Mouse (Mus musculus) thymus, adult 18-20 months (tissue): Measurements from ENCODE around the gene Fto.

Experiments
- DNase-seq, 2 experiments: peaks; one replicate each; pipeline ENCODE4 v3.0.0; 2022; ENCODE audit warnings: mixed read lengths in 2 of 2

Fto gene

DNA sequence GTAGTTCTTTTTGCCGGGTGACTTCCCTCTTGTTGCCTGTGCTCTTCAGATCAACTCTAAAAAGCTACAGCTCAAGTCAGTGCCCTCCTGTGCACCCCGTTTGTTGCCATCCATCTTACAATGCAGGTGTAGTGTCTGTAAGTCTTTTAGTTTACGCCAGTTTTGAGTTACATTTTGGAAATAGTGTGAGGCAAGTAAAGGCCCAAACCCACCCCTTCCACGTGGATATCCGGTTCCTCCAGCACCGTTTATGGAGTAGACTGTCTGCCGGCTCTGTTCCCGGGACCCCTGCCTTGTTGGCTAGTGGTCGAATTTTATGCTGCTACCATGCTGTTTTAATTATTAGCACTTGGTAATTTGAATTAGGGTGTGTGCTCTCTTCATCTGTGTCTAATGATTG, 46.2 kb downstream of the Fto start:
- DNase-seq = no peak

DNA sequence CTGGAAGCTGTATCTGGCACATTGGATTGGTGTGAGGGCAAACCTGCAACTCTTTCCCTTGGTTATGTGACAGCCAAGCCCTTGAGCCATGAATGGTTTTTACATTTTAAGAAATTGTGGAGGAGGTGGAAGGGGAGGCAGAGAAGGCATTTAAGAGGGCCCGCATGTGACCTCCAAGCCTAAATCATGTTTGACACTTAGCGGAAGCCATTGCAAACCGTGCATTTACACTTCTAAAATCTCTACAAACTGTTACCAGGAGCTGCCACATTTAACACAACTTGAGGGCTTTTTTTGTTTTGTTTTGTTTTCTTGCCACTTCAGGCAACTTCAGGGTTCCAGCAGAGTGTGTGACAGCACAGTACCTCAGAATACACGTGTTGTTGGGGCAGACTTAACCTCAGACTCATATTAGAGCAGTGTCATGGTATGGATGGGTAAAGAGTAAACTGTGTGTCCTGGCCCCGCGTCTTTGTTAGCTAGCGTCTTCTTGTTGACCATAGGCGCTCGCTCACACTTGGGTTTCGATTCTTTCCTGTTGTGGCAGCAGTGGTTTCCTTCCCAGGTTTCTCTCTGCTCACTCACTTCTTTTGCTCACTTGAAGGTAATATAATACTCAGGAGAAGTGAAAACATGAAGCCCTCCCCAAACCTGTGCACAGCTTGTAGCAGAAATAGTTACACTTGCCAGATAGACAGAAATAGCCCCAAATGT, 47.5 kb downstream of the Fto start:
- no peak for DNase-seq

DNA sequence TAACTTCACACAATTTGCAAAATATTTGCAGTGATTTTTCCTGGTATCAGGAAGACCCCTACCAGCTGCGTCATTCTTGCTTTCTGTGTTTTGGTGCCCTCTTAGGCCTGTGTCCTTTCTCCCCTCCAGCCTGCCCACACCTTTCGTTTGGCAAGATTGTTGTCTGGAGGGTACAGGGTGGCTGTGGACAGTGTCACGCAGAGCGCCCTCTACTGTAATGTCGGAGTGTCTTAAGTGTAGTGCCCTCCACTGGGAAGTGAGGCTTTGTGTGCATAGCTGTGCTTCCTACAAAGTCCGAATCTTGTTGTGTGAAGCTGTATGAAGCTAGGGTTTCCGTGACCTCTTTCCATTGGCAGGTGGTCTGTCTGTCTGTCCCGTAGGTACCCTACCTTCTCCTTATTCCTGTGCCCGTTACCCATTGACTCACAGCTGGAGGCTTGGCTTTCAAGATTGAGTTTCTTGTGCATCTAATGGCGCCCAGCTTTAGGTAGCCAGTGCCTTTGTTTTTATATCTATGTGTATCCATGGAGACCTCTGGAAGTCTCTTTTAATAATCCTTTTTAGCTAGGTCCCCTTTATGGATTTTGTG, 50.0 kb downstream of the Fto start:
- DNase-seq = no peak

DNA sequence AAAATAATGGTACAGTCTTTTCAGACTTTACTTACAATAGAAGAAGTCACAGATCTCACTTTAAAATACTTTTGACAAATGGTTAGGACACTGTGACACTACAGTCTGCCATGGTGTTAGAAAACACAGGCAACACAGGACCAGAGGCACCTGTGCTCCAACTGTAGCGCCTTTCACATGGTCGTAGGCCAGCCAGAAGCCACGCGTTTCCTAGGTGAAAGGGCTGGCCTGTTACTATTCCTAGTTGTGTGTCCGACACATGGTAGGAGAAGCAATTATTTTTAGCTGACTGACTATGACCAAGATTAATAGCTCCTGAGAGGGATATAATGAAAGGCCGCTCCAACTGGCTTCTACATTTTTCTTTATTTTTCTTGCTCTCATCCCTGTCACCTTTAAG, 50.9 kb downstream of the Fto start:
- no peak for DNase-seq

DNA sequence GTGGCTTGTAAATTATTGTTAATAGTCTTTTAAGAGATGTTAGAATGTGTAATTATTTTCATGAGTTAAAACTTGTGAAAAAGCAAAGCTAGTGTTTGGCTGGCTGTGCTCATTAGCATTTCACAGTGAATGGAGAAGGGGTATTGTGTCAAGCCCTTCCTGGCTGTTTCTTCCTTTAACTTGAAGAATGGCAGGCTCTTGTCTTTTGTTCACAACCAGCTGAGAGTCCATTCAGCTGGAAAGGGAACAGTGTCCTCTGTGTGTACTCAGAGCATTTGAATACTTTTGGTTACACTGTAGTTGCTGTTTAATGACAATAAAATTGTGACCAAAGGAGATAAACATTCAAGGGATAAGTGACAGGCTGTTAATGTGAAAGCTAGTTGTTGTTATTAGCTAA, 52.5 kb downstream of the Fto start:
- DNase-seq = no peak

DNA sequence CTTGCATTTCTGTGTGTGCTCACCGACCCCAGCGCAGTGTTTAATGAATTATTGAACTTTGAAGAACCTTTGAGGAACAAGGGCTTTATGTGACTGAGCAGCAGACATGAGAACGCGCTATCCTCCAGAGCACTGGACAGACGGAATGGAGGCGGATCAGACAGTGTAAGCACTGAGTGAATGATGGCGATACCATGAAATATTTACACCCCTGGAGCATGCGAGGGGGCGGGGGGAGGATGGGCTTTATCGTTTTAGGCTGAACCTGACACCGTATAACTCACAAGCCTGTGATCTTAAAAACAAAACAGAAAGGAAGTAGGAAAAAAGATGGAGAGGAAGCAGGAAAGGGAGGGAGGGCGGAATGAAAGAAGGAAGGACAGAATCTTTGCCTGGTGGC, 57.6 kb downstream of the Fto start:
- DNase-seq = no peak

DNA sequence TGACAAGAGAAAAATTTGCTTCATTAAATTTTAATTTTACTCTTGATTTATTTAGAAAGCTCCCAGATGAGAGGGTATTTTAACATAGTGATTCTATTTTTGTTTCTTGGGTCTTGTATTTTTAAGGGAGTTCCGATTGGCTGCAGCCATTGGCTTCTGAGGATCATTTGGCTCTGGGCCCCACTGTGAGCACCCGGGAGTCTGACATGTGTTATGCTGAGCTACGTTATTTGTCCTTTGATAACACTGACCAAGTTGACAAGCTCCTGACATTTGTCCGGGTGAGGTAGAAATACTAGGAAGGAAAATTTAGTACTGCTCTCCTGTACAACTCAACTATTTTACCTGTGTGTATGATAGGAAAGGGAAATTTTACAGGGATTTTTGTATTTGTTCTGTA, 58.7 kb downstream of the Fto start:
- DNase-seq = no peak

DNA sequence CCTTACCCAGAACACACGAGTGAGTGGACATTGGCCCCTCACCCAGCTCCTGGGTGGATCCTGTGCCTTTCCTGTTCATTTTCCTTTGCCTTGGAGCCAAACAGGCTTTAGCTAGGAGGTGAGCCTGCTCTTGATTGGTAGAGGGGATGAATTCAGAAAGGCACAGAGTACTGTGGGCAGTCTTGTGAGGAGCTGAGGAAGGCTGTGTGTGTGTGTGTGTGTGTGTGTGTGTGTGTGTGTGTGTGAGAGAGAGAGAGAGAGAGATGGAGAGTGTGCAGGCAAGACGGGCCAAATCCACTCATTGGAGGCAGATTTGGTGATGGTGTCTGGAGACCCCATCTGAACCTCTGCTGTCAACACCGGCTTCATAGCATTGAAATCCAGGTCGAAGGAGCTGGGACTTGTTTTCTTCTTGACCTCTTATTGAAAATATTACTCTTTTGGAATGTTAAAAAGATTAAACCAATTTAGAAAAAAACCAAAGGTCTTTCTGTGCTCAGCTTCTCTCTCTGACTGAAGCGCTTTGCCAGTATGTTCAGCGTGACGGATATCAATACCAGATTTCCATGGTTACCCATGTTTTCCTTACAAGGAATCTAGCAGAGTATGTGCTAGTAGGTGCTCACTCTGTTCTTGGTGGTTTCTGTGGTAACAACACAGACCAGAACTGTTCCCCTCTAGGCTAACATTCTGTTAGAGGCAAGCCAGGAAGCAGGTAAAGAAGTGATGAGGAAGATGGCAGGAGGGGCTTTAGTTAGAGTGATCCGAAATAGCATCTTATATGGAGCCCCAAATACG, 59.7 kb downstream of the Fto start:
- no peak for DNase-seq

DNA sequence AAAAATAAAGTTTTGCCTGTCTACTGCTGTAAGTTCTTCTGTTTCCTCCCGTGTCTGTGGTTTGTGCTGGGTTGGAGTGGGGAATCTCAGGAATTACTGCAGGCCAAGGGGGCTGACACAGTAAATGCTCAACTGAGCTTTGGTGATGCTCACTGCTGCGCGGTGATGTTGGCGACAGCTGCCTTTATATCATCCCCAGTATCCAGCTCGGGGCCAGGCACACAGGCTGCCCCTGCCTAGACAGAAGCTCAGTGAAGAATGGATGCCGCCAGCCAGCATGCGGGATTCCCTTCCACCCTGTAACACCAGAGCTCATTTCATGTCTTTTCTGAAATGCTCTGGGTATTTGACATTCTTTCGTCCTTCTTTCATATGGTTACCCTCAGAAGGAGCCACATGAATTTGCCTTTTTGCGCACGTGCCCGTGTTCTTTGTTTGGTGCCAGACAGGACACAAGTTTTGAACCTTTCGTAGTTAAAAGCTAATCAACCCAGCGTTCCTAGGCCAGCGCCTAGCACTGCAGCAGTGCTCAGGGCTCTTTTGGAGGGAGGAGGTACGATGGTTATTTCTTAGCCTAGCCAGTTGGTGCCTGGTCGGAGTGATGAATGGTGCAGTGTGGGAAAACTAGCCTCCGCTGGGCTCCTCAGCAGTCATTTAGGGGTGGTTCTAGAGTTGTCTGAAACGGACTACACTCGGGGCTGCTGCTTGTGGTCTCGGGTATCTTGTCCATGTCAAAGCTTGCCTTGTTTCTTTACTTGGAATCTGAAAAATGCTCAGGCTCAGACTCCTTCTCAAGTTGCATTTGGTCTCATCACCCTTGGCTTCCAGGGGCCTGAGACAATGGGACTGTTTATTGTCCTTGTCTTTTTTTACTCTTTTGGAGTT, 62.0 kb downstream of the Fto start:
- DNase-seq = no peak

DNA sequence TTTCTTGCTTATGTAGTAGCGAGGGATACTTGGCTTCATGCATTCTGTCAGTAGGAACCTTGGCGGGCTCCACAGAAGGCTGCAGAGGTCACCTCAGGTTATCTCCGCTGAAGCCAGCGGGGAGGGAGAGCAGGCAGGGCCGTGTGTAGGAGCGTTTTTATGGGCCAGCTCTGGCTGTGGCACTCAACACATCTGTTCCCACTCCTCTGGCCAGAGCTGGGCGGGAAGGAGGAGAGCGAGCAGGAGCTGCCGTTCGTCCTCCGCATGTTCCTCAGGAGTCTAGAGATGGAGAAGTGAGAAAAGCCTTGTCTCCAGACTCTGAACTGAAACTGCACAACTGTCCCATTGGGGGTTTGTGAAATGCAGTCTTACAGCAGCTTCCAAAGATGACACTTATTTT, 63.5 kb downstream of the Fto start:
- no peak for DNase-seq

DNA sequence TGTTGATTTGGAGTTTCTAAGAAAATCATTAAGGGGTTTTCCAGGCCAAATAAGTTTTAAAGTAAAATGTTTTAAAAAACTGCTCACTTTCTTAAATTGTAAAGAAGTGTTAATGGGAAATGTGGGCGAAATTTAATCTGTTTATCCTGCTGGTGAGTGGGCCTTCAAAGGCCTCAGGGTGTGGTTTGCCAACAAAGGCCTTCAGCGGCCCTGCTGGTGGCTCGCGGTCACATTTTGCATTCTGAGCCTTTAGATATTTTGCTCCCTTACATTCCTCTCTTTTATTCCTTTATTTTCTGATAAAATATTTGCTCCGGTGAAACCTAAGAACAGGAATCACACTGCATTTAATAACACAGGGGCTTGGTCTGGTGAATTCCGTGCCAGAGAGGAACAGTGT, 64.0 kb downstream of the Fto start:
- no peak for DNase-seq

DNA sequence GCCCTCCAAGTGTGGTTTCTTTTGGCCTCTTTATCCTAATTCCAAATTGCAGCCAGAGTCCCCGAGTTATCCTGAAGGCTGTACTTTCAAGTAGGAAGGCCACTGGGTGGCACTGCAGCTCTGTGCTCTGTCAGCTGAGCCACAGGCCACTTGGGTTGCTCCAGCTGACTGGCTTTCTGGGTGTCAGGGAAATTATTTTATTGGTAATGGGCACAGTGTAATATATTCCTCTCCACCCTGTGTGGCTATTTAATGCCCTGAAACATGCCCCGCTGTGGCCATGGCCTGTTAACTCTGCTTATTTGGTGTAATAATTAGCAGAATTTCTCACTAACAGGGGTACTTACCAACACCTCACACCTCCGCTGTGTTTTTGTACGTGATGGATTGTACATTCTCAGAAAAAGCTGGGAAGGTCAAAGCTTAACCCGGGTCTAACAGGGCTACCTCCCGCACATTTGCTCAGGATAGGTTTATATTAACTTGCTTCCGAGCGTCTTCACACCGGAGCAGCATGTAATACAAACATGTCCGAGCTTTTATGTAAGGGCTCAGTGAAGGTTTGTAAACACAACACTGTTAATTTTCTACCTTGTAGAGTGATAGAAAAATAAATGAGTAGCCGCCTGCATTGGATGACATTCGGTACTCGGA, 65.6 kb downstream of the Fto start:
- peak; percentile 17 to 25 for DNase-seq

DNA sequence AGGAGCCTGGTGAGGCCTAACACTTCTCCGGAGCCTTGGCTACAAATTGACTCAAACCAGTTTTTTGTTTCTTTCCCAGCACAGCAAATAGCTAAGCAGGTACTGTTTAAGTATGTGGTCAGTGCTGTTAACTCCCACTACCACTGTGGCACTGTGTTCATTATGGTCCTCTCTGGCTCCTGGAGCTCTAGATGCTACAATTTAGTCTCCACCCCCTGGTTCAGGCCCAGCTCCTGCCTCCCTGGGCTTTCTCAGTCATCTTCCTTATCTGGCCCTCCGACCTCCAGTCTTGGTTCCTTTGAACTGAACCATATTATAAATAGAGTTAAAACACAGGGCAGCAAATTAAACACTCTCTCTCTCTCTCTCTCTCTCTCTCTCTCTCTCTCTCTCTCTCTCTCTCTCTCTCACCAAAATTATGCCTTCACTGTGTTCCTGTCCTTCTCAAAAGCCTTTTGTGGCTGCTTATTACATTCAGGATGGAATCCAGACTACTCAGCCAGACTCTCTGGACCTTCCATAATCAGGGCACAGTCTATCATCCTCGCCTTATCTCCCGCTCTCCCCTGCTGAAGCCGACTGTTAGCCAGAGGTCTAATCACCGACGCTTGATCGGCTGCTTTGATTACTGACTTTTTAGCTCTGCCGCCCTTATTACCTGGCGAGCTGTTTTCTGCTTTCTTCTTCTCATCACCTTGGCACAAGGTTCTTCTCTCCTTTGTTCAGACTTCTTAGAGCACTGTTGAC, 67.6 kb downstream of the Fto start:
- DNase-seq = no peak

DNA sequence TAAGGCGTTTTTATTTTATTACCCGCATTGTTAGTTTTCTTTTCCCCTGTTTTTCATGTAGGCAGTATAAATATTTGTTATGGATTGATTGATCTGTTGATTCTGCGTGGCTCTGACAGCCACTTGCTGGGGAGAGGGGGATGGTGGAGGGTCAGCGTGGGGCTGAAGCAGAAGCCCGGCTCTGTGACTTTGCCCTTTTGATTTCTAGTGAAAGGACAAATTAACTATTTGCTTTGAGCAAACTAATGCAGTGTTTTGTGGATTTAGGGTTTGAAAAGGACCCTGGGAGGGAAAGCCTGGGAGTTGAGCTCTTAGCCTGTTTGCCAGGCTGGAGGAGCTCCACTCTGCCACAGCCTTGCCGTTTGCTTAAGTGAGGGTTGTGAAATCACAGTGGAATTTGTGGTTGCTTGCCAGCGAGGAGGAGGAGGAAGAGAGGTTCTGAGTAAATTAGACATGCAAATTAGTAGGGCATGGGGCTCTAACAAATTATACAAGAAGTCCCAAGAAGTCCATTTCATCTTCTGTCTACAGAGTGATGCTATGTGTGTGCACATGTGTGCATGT, 68.3 kb downstream of the Fto start:
- no peak for DNase-seq

DNA sequence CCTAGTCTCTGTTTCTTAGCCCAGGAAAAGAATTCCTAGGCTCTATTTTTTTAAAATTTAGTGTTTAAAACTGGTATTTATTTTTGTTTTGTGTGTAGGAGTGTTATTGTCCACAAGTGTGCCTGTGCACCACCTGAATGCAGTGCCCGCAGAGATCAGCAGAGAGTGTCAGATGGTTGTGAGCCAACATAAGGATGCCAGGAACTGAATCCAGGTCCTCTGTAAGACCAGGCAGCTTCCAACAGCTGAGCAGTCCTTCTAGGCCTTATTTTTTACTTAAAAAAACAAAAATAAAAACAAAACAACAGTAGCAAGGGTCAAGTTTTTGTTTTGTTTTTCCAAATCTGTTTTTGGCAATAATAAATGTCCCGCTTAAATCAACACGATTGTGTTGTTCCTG, 69.9 kb downstream of the Fto start:
- DNase-seq = no peak

DNA sequence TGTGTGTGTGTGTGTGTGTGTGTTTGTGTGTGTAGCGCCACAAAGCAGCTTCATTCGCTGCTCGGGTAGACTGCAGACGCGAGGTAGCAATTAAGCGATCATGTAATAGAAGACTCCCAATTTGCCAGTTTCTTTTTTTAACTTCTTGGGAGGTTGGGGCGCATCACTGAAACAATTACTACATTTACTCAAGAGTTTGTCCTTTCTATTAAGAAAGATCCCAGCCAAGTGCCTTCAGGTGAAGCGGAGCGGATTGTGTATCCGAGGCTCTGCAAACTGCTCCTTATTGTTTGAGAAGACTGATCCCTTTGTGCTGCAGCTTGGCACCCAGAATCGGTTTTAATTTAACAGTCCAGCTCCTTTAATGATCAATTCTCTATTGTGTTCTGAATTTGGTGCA, 70.5 kb downstream of the Fto start:
- DNase-seq = no peak

DNA sequence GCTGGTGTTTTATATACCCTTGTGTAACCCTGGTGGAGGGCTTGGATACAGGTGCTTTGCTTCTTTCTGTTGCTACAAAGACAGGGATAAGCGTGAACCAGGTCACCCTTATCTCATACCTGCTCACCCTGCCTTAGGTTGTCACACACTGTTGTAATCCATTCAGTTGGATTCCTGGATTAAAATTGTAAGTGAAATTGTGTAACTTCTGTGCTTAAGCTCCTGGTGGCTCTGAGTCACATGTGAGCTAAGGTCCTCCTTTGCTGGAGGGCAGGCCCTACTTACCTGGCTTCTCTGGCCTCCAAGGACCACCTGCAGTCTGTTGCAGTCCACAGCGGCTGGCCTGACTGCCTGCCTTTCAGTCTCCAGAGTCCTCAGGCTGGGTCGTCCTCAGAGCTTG, 71.1 kb downstream of the Fto start:
- no peak for DNase-seq

DNA sequence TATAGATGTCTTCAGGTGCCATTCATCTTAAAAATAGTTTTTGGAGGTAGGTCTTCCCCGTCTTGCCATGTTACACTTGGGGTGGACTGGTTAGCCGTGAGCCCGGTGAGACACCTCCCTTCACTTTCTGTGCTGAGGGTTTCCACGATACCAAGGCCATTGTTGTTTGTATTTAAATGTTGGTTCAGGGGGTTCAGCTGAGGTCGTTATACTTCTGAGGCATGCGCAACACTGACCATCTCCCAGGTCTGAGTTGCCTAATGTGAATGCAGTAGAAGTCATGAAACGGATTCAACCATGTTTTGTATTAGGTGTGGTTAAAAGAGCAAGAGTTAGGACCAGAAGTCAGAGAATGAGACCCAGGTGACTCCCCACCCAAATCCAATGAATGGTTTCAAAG, 72.5 kb downstream of the Fto start:
- DNase-seq = no peak

DNA sequence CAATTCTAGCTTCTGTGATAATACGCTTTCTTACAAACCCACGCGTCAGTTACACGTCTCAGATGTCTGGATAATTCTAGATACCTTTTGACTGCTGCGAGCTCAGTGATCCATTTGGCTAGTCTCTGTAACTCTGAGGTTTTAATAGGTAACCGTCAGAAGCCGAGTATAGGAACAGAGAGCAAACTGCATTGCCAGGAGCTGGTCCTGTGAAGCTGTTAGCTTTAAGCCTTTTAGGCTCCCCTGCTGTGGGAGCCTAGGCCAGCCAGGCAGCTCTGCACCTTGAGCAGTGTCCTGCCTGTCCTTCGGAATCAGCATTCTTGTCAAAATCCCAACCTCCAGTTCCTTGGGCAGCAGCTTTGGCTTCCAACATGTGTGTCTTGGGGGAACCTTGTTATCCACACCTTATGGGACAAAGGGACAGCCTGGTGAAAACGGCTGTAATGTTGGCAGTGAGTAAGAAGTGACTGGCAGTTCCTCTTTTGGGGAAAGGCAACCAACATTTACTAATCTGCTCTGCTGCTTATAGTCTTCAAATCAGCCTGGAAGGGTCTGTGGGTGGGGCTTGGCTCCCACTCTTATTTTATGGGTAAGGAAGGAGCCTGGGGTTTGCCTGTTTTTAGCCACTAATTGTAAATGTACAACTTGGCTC, 77.2 kb downstream of the Fto start:
- DNase-seq = no peak

DNA sequence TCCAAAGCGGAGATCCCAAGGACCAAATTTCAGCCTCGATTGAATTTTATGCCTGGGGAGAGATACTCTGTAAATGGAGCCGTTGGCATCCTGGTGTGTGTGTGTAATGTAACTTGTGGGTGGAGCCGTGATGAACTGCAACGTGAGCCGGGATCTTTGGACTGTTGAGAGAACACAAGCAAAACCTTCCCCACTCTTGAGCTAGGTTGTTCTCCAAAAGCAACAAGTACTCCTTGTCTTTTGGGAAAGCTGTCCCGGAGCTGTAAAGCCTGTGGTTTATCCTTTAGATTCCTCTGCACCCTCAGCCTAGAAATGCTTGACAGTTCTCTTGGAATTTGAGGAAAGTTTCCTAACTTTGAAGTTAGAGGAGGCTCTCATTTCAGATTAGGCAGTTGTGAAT, 78.9 kb downstream of the Fto start:
- no peak for DNase-seq
